Mouse (Mus musculus) limb, embryonic 14.5 days (tissue): ENCODE measurements at regions not wholly inside any gene's neighbourhood (a gene's known extent, or its start where the extent isn't known, plus 50 kb on each side); places are given as distances from the start of the nearest gene placed in this dataset.

ENCODE experiments used
- ATAC-seq: fragments of 200-750 bp; cut with Nextera tagmentation; 2 replicates; pipeline ENCODE4 v1.8.0; 2017; ENCODE audit warnings: low read depth, moderate number of reproducible peaks, moderate TSS enrichment; ENCODE audit not compliant: low FRiP score
- DNase-seq: peaks from one replicate; pipeline ENCODE4 v3.0.0-alpha.2; 2015; ENCODE audit warnings: low spot score
- H3K27ac ChIP-seq: fragments of 300-500 bp; sonication (generic); replicated peaks from 2 replicates; pipeline ENCODE4 v1.5.1; 2014; ENCODE audit warnings: low read depth, mild to moderate bottlenecking, low read length, moderate library complexity, mixed read lengths
- H3K27me3 ChIP-seq: fragments of 300-500 bp; sonication (generic); 2 replicates; pipeline ENCODE4 v1.6.1; 2014; ENCODE audit warnings: low read length, mixed read lengths; ENCODE audit not compliant: control insufficient read depth, insufficient read depth
- H3K36me3 ChIP-seq: fragments of 300-500 bp; sonication (generic); 2 replicates; pipeline ENCODE4 v1.6.1; 2014; ENCODE audit warnings: mild to moderate bottlenecking, low read length, moderate library complexity, mixed read lengths; ENCODE audit not compliant: control insufficient read depth, insufficient read depth
- H3K4me1 ChIP-seq: fragments of 300-500 bp; sonication (generic); 2 replicates; pipeline ENCODE4 v1.6.1; 2014; ENCODE audit warnings: antibody characterized with exemption, low read length, mixed read lengths; ENCODE audit not compliant: control insufficient read depth, insufficient read depth
- H3K4me2 ChIP-seq: fragments of 300-500 bp; sonication (generic); replicated peaks from 2 replicates; pipeline ENCODE4 v1.6.1; 2014; ENCODE audit warnings: low read depth, mild to moderate bottlenecking, low read length, moderate library complexity; ENCODE audit not compliant: severe bottlenecking
- H3K4me3 ChIP-seq: fragments of 300-500 bp; sonication (generic); replicated peaks from 2 replicates; pipeline ENCODE4 v1.5.1; 2014; ENCODE audit warnings: low read length
- H3K9ac ChIP-seq: fragments of 300-500 bp; sonication (generic); 2 replicates; pipeline ENCODE4 v1.6.1; 2014; ENCODE audit warnings: mild to moderate bottlenecking, low read depth, low read length, moderate library complexity; ENCODE audit not compliant: severe bottlenecking
- H3K9me3 ChIP-seq: fragments of 300-500 bp; sonication (generic); 2 replicates; pipeline ENCODE4 v1.6.1; 2016; ENCODE audit warnings: low read length; ENCODE audit not compliant: control insufficient read depth
- POLR2A ChIP-seq: fragments of 200-500 bp; IDR thresholded peaks from 2 replicates; pipeline ENCODE4 v1.8.0; 2012; ENCODE audit warnings: inconsistent platforms, mild to moderate bottlenecking, moderate library complexity, borderline replicate concordance; ENCODE audit not compliant: insufficient read depth, insufficient read length; ENCODE audit errors: extremely low read depth
- WGBS: fragments of 180-500 bp; shearing (Covaris S2); extraction: QIAGEN DNeasy Blood & Tissue Kit; methylation state at CpG from one replicate; pipeline ENCODE4 v1.1.7; 2014; 5-methylcytosine and 5-hydroxymethylcytosine counted together

DNA sequence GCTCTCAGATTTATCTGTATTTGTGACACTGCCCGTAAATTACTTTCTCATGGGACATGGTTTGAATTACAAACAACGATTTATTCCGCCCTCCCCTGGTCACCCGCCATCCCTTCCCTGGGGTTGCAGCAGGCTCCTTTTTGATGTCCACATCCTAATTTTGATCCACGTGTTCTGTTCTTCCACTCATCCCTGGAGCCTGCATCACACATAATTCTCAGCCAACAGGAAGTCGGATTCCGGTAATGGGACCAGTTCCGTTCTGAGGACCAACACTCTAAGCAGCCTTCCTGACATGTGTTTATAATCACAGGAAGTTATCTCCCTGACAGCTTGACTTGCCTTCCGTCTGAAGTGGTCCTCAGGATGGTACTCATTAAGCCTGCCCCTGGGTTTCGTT, 399.6 kb upstream of the Jarid2 start:
- Histone ChIP-seq H3K36me3 (no peaks in the 10 kb centered on the region), H3K27me3 (no peaks in the 10 kb centered on the region), H3K4me2 (no peak overlapping the region), H3K9me3 (no peaks in the 10 kb centered on the region), H3K4me1 (peaks cover 7% of the 10 kb centered on the region; the same call in 1 of the 2 replicates), H3K9ac (no peak overlapping the region), H3K4me3 (no peak overlapping the region), H3K27ac (no peak overlapping the region)
- ATAC-seq (no peak), DNase-seq (no peak)
- TF ChIP-seq POLR2A = no peak
- 19% methylated on average over 10 of the region's 10 CpGs for WGBS

DNA sequence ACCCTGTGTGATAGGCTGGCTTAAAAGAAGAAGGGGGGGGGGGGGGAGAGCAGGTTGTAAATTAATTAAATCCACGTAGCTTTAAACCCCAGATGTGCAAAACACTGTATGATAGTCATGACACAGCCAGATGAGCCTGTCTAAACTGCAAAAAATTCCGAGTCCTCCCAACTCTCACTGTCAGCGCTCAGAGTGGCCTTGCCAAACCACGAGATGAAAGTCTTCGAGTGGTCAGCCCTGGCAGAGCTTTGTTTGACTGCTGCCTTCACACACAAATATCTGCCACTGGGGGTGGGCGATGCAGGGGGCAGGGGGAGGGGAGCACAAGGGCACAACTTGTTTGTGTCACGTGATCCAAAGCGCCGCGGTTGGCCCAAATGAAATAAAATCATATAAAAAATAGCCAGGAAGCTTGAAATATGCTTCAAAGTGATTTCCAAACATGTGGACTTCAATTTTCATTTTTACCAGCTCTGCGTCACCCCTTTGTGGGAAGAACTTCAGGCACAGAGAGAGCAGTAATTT, 396.5 kb upstream of the Jarid2 start:
- Histone ChIP-seq H3K9ac (no peak overlapping the region), H3K27ac (no peak overlapping the region), H3K36me3 (no peaks in the 10 kb centered on the region), H3K4me2 (no peak overlapping the region), H3K4me1 (peaks cover 15% of the 10 kb centered on the region), H3K4me3 (no peak overlapping the region), H3K9me3 (0 out of 2 replicates have a peak, but pooled peaks cover 6% of the 10 kb centered on the region), H3K27me3 (no peaks in the 10 kb centered on the region)
- DNase-seq (no peak), ATAC-seq (no peak)
- 50% methylated on average over 11 of the region's 11 CpGs for WGBS
- TF ChIP-seq POLR2A = no peak

DNA sequence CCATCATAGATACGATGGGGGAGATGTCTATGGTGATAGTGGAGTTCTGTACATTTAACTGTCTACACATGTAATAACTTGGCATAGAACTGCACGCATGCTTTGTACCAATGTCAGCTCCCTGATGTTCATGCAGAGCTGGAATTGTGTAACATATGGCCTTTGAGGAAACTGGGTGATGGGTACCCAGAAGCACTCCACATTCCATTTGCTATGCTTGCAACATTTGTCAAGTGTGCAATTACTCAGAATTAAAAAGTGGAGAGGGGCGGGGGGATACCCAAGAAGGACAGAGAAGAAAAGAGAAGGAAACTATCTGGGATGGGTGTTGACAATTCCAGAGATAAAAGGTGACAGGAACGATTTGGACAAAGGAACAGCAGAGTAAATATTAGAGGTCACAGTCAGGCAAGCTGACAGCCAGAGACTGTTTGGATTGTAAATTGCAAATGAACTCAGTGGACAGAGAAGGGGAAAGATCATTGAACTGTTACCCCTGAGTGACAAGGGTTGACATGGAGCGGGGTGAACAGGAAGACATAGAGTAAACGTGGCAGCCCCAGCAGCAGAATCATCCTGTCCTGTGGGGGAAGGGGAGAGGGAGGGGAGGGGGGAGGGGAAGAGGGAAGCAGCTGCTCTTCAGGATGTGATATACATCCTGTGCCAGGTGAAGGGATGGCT, 390.1 kb upstream of the Jarid2 start:
- Histone ChIP-seq H3K27ac (no peak overlapping the region), H3K4me3 (no peak overlapping the region), H3K27me3 (no peaks in the 10 kb centered on the region), H3K36me3 (no peaks in the 10 kb centered on the region), H3K9ac (no peak overlapping the region), H3K4me2 (no peak overlapping the region), H3K4me1 (peaks cover 11% of the 10 kb centered on the region), H3K9me3 (0 out of 2 replicates have a peak, but pooled peaks cover 6% of the 10 kb centered on the region)
- 65% methylated on average over 6 of the region's 6 CpGs for WGBS
- no peak for ATAC-seq
- no peak for TF ChIP-seq POLR2A
- DNase-seq = no peak

DNA sequence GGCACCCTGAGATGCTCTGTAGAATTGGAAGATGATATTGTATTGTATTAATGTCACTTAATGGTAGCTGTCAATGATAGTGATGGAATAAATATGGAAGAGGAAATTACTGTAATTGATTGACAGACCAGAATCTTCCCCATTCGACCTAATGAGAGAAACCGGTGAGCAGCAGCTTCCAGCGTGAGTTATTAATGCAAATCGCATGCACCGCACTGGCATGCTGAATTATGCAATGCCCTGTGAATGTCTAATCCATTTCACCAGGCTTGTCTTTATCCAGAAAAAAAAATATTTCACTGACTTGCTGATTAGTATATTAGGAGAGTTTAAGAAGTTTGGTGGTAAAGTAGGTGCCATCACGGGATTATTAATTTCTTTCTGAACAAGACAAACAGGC, 384.2 kb upstream of the Jarid2 start:
- no peak overlapping the region for H3K4me3 ChIP-seq
- H3K4me2 ChIP-seq = no peak overlapping the region
- no peaks in the 10 kb centered on the region for H3K9me3 ChIP-seq
- DNase-seq (no peak), ATAC-seq (no peak)
- 91% methylated on average over 6 of the region's 6 CpGs for WGBS
- H3K9ac ChIP-seq = no peak overlapping the region
- no peak overlapping the region for H3K27ac ChIP-seq
- H3K4me1 ChIP-seq = 0 out of 2 replicates have a peak, but pooled peaks cover 3% of the 10 kb centered on the region
- H3K36me3 ChIP-seq = no peaks in the 10 kb centered on the region
- no peaks in the 10 kb centered on the region for H3K27me3 ChIP-seq
- no peak for TF ChIP-seq POLR2A

DNA sequence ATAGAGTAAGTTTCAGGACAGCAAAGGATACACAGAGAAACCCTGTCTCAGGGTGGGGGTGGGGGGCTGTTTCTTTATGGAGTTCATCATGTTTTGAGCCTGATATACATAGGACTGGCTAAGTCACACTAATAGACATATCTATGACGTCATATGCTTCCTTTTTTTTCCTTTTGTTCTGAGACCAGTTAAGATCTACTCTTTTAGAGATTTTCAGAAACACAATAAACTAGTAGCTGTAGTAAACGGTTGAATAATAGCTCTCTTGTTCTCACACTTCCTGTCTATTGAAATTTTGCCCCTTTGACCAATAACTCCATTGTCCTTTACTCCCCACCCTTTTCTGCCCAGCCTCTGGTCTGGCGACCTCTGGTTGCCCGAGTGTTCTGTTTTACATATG, 382.6 kb upstream of the Jarid2 start:
- no peak for TF ChIP-seq POLR2A
- DNase-seq = no peak
- no peak overlapping the region for H3K4me3 ChIP-seq
- H3K9ac ChIP-seq = no peak overlapping the region
- no peaks in the 10 kb centered on the region for H3K27me3 ChIP-seq
- 0 out of 2 replicates have a peak, but pooled peaks cover 3% of the 10 kb centered on the region for H3K4me1 ChIP-seq
- ATAC-seq = no peak
- 76% methylated on average over 4 of the region's 4 CpGs for WGBS
- no peaks in the 10 kb centered on the region for H3K36me3 ChIP-seq
- H3K27ac ChIP-seq = no peak overlapping the region
- no peak overlapping the region for H3K4me2 ChIP-seq
- no peaks in the 10 kb centered on the region for H3K9me3 ChIP-seq
